Mouse (Mus musculus): ENCODE measurements around the gene Zfand5. TPM values are rescaled to one million over a fixed set of nuclear protein-coding genes. Genes with fewer than 3 reads are reported as not detected.

The Zfand5 gene
- polyA plus RNA-seq, 1 experiment from 2014 or later = 68.0 TPM

DNA sequence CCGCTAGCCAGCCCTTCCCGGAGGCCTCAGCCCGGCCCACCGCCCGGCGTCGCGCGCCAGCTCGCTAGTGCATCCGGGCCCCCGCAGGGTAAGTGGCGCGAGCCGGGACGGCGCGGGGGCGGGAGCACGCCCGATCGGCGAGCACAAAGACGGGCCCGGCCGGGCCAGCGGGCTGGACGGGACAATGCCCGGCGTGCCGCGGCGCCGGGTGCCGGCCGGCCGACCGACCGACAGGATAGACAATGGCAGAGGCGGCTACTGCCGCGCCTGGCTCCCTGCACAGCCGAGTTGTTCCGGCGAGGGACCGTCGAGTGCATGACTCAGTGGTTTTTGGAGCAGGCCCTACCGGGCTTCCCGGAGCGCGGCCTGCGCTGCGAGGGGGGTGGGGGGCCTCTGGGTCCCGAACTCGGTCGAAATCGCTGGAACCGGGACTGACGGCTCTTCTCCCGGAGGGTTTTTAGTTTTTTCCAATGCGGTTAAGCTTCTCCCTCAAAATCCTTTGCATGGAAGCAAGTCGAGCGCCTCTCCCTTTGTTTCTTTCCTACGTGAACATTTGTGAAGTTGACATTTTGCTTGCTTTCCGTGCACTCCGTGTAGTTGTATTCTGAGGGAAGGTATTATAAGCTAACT, 692 bp downstream of the Zfand5 start:
- Histone ChIP-seq H3K4me3 (ENCODE audit: low read length) (peak overlapping the region; percentile 97), H3K4me2 (ENCODE audit: low read depth, low read length) (peak overlapping the region; percentile 46), H3K27ac (ENCODE audit: low read length) (peak overlapping the region; percentile 100), H3K27me3 (ENCODE audit: control insufficient read depth, insufficient read depth, low read depth, low read length) (no peaks in the 10 kb centered on the region), H3K36me3 (ENCODE audit: control insufficient read depth, insufficient read depth, low read length) (peaks cover 8% of the 10 kb centered on the region; the same call in 1 of the 2 replicates), H3K9ac (ENCODE audit: low read length) (peak overlapping the region; percentile 99), H3K9me3 (ENCODE audit: control insufficient read depth, low read length) (no peaks in the 10 kb centered on the region), H3K4me1 (replicated peaks; ENCODE audit: control insufficient read depth, insufficient read depth, low read length) (peaks cover 7% of the 10 kb centered on the region)
- 0% methylated on average over 64 of the region's 66 CpGs for WGBS
- ATAC-seq (ENCODE audit: low read depth) = peak; percentile 59

DNA sequence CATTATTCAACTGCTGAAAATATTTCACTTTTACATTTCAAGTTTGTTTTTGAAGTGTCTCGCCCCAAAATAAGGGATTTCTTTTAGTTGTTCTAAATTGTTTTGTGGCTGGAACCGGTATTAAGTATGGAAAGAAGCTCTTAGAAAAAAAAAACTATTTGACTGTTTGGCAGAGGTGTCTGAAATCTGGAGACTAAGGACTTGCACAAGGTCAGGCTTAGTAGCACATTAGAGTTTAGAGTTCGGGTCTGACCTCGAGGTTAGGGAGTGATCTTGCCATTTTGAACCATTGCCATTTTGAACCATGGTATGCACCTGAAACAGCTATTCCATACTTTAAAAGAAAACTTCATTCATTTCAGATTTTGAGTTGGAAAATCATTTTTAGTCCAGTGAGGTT, 1.4 kb downstream of the Zfand5 start:
- WGBS = under 1% methylated on average over 4 of the region's 4 CpGs
- Histone ChIP-seq H3K4me1 (replicated peaks; ENCODE audit: control insufficient read depth, insufficient read depth, low read length) (peaks cover 7% of the 10 kb centered on the region), H3K4me3 (ENCODE audit: low read length) (peak overlapping the region; percentile 97), H3K4me2 (ENCODE audit: low read depth, low read length) (peak overlapping the region; percentile 58), H3K27ac (ENCODE audit: low read length) (no peak overlapping the region), H3K9me3 (ENCODE audit: control insufficient read depth, low read length) (no peaks in the 10 kb centered on the region), H3K36me3 (ENCODE audit: control insufficient read depth, insufficient read depth, low read length) (peaks cover 9% of the 10 kb centered on the region; the same call in 1 of the 2 replicates), H3K27me3 (ENCODE audit: control insufficient read depth, insufficient read depth, low read depth, low read length) (no peaks in the 10 kb centered on the region), H3K9ac (ENCODE audit: low read length) (peak overlapping the region; percentile 57)
- ATAC-seq (ENCODE audit: low read depth) = no peak

- WGBS = 0% methylated on average over 2 of the region's 2 CpGs
- Histone ChIP-seq H3K4me1 (replicated peaks; ENCODE audit: control insufficient read depth, insufficient read depth, low read length) (peaks cover 7% of the 10 kb centered on the region), H3K27ac (ENCODE audit: low read length) (peak overlapping the region; percentile 38), H3K4me3 (ENCODE audit: low read length) (peak overlapping the region; percentile 97), H3K9me3 (ENCODE audit: control insufficient read depth, low read length) (no peaks in the 10 kb centered on the region), H3K27me3 (ENCODE audit: control insufficient read depth, insufficient read depth, low read depth, low read length) (no peaks in the 10 kb centered on the region), H3K36me3 (ENCODE audit: control insufficient read depth, insufficient read depth, low read length) (peaks cover 9% of the 10 kb centered on the region; the same call in 1 of the 2 replicates), H3K9ac (ENCODE audit: low read length) (peak overlapping the region; percentile 57), H3K4me2 (ENCODE audit: low read depth, low read length) (peak overlapping the region; percentile 58)
- ATAC-seq (ENCODE audit: low read depth) = peak; percentile 17; the same call in 1 of the 2 replicates
These were observed 2.1 kb downstream of the Zfand5 start for GRCm38 (mm10) chr19:21274181-21274591.

GRCm38 (mm10) chr19:21274714-21275113, 2.6 kb downstream of the Zfand5 start:
- no peak for ATAC-seq (ENCODE audit: low read depth)
- H3K4me1 ChIP-seq (replicated peaks; ENCODE audit: control insufficient read depth, insufficient read depth, low read length) = peaks cover 7% of the 10 kb centered on the region
- H3K4me3 ChIP-seq (ENCODE audit: low read length) = peak overlapping the region; percentile 97
- H3K9ac ChIP-seq (ENCODE audit: low read length) = peak overlapping the region; percentile 59
- peak overlapping the region; percentile 38; the same call in 1 of the 2 replicates for H3K27ac ChIP-seq (ENCODE audit: low read length)
- H3K36me3 ChIP-seq (ENCODE audit: control insufficient read depth, insufficient read depth, low read length) = peaks cover 9% of the 10 kb centered on the region; the same call in 1 of the 2 replicates
- H3K4me2 ChIP-seq (ENCODE audit: low read depth, low read length) = peak overlapping the region; percentile 58
- WGBS = 3% methylated on average over 3 of the region's 3 CpGs
- no peaks in the 10 kb centered on the region for H3K9me3 ChIP-seq (ENCODE audit: control insufficient read depth, low read length)
- H3K27me3 ChIP-seq (ENCODE audit: control insufficient read depth, insufficient read depth, low read depth, low read length) = no peaks in the 10 kb centered on the region

DNA sequence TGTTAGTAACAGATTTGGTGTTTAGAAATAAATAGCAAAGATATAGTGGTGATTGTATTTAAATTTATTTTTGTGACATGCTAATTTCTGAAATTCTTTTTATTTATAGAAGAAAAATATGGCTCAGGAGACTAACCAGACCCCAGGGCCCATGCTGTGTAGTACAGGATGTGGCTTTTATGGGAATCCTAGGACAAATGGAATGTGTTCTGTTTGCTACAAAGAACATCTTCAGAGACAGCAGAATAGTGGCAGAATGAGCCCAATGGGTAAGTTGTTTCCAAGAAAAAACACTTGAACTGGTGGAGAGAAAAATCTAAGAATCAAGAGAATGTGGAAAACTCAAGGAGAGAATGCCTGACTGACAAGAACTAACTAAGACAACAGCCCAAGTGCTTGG, 4.2 kb downstream of the Zfand5 start:
- Histone ChIP-seq H3K9me3 (ENCODE audit: control insufficient read depth, low read length) (no peaks in the 10 kb centered on the region), H3K4me3 (ENCODE audit: low read length) (no peak overlapping the region), H3K27ac (ENCODE audit: low read length) (no peak overlapping the region), H3K36me3 (ENCODE audit: control insufficient read depth, insufficient read depth, low read length) (peaks cover 15% of the 10 kb centered on the region; the same call in 1 of the 2 replicates), H3K4me1 (replicated peaks; ENCODE audit: control insufficient read depth, insufficient read depth, low read length) (peaks cover 7% of the 10 kb centered on the region), H3K4me2 (ENCODE audit: low read depth, low read length) (no peak overlapping the region), H3K27me3 (ENCODE audit: control insufficient read depth, insufficient read depth, low read depth, low read length) (no peaks in the 10 kb centered on the region), H3K9ac (ENCODE audit: low read length) (no peak overlapping the region)
- ATAC-seq (ENCODE audit: low read depth) = no peak

DNA sequence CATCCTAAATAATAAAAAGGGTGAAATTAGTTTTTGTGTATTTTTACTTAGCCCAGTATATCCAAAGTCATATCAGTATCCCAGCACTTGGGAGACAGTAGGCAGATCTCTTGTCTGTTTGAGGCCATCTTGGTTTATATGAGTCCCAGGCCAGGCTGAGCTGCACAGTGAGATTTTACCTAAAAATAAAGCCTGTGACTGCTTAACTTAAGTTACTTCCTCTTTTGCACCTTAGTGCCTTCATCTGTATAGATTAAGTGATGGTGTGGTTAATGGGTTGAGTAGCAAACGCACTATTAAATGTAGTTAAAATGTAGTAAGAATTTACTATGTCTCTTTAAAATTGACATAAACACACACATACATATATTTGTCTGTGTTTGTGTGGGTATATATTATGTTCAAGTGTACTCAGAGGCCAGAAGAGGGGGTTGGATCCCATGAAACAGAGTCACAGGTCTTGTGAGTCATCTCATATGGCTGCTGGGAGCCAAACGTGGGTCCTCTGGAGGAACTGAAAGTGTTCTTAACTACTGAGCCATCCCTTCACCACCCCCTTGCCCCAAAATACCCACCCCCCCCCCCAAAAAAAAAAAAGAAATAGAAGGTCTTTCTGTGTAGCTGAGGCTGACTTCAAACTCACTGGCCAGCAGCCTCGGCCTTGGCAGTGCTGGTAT, 14.5 kb downstream of the Zfand5 start:
- no peaks in the 10 kb centered on the region for H3K4me1 ChIP-seq (replicated peaks; ENCODE audit: control insufficient read depth, insufficient read depth, low read length)
- no peak overlapping the region for H3K27ac ChIP-seq (ENCODE audit: low read length)
- H3K9me3 ChIP-seq (ENCODE audit: control insufficient read depth, low read length) = peaks cover 4% of the 10 kb centered on the region
- H3K4me3 ChIP-seq (ENCODE audit: low read length) = no peak overlapping the region
- no peak overlapping the region for H3K9ac ChIP-seq (ENCODE audit: low read length)
- ATAC-seq (ENCODE audit: low read depth) = no peak
- H3K36me3 ChIP-seq (ENCODE audit: control insufficient read depth, insufficient read depth, low read length) = peaks cover 12% of the 10 kb centered on the region
- H3K4me2 ChIP-seq (ENCODE audit: low read depth, low read length) = no peak overlapping the region
- WGBS = 83% methylated on average over 3 of the region's 3 CpGs
- H3K27me3 ChIP-seq (ENCODE audit: control insufficient read depth, insufficient read depth, low read depth, low read length) = no peaks in the 10 kb centered on the region

- no peak for ATAC-seq (ENCODE audit: low read depth)
- Histone ChIP-seq H3K4me2 (ENCODE audit: low read depth, low read length) (no peak overlapping the region), H3K36me3 (ENCODE audit: control insufficient read depth, insufficient read depth, low read length) (no peaks in the 10 kb centered on the region), H3K4me3 (ENCODE audit: low read length) (no peak overlapping the region), H3K4me1 (replicated peaks; ENCODE audit: control insufficient read depth, insufficient read depth, low read length) (no peaks in the 10 kb centered on the region), H3K27me3 (ENCODE audit: control insufficient read depth, insufficient read depth, low read depth, low read length) (no peaks in the 10 kb centered on the region), H3K9ac (ENCODE audit: low read length) (no peak overlapping the region), H3K27ac (ENCODE audit: low read length) (no peak overlapping the region), H3K9me3 (ENCODE audit: control insufficient read depth, low read length) (no peaks in the 10 kb centered on the region; the same call in 1 of the 2 replicates)
- WGBS = 96% methylated on average over 4 of the region's 4 CpGs
These were observed 25.3 kb downstream of the Zfand5 start for GRCm38 (mm10) chr19:21297411-21297810.

DNA sequence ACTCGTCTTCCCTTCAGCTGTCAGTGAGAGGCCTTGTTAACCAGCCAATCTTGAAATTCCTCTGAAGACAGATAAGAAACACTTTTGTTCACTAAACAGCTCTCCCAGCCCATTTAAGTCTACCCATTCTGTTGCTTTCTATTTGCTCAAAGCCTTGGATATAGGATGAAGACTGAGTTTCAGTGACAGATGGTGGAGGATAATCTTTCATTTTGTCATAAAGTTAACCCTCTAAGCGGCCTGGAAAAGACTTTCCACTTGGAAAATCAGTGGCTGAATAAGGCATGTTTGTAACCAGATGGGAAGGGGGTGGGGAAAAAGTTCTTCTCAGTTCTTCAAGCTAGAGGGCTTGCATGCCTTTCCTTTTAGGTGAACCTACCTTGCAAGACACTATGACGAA, 29.7 kb downstream of the Zfand5 start:
- H3K9me3 ChIP-seq (ENCODE audit: control insufficient read depth, low read length) = no peaks in the 10 kb centered on the region
- no peaks in the 10 kb centered on the region for H3K36me3 ChIP-seq (ENCODE audit: control insufficient read depth, insufficient read depth, low read length)
- no peak overlapping the region for H3K9ac ChIP-seq (ENCODE audit: low read length)
- H3K27ac ChIP-seq (ENCODE audit: low read length) = no peak overlapping the region
- no peak for ATAC-seq (ENCODE audit: low read depth)
- H3K27me3 ChIP-seq (ENCODE audit: control insufficient read depth, insufficient read depth, low read depth, low read length) = no peaks in the 10 kb centered on the region
- WGBS = 38% methylated on average over 3 of the region's 3 CpGs
- H3K4me3 ChIP-seq (ENCODE audit: low read length) = no peak overlapping the region
- no peak overlapping the region for H3K4me2 ChIP-seq (ENCODE audit: low read depth, low read length)
- H3K4me1 ChIP-seq (replicated peaks; ENCODE audit: control insufficient read depth, insufficient read depth, low read length) = no peaks in the 10 kb centered on the region

DNA sequence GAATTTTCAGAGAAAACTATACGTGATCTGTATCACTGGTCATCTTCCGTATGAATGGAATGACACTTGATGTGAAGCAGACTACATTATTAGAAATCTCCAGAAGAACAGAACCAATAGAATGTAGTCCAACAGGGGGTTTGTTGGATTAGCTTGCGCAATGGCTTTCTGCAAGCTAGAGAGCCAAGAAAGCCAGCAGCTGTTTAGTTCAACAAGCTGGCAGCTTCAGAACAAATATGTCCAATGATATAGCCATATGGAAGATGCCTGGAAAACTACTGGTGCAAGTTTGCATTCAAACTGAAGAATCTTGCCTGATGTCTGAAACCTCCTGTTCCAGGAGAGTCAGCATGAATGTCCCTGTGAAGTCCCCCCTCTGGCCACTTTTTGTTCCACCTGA, 35.7 kb downstream of the Zfand5 start:
- no peak overlapping the region for H3K4me2 ChIP-seq (ENCODE audit: low read depth, low read length)
- no peak overlapping the region for H3K27ac ChIP-seq (ENCODE audit: low read length)
- no peak overlapping the region for H3K9ac ChIP-seq (ENCODE audit: low read length)
- H3K4me3 ChIP-seq (ENCODE audit: low read length) = no peak overlapping the region
- no peaks in the 10 kb centered on the region for H3K36me3 ChIP-seq (ENCODE audit: control insufficient read depth, insufficient read depth, low read length)
- no peaks in the 10 kb centered on the region for H3K4me1 ChIP-seq (replicated peaks; ENCODE audit: control insufficient read depth, insufficient read depth, low read length)
- WGBS = 81% methylated on average over 3 of the region's 3 CpGs
- ATAC-seq (ENCODE audit: low read depth) = 0 out of 2 replicates have a peak, but pooled peaks have one; percentile 57
- H3K27me3 ChIP-seq (ENCODE audit: control insufficient read depth, insufficient read depth, low read depth, low read length) = no peaks in the 10 kb centered on the region
- no peaks in the 10 kb centered on the region for H3K9me3 ChIP-seq (ENCODE audit: control insufficient read depth, low read length)

All from lung, embryonic 16.5 days (tissue).